Mouse (Mus musculus) midbrain, embryonic 11.5 days (tissue): ENCODE data around the gene Agl. TPM values are rescaled to one million over a fixed set of nuclear protein-coding genes. Genes with fewer than 3 reads are reported as not detected.

ENCODE experiments used
- ATAC-seq: fragments of 200-750 bp; cut with Nextera tagmentation; 2 replicates; pipeline ENCODE4 v1.8.0; 2017; ENCODE audit warnings: moderate TSS enrichment, moderate library complexity; ENCODE audit not compliant: low FRiP score
- DNase-seq: peaks from one replicate; pipeline ENCODE4 v3.0.0; 2015; ENCODE audit warnings: low spot score; ENCODE audit errors: missing footprints
- H3K27ac ChIP-seq: fragments of 300-500 bp; sonication (generic); 2 replicates; pipeline ENCODE4 v1.5.1; 2014; ENCODE audit warnings: low read depth, low read length
- H3K27me3 ChIP-seq: fragments of 300-500 bp; sonication (generic); 2 replicates; pipeline ENCODE4 v1.6.1; 2014; ENCODE audit warnings: mild to moderate bottlenecking, low read length, moderate library complexity, mixed read lengths; ENCODE audit not compliant: control insufficient read depth, insufficient read depth
- H3K36me3 ChIP-seq: fragments of 300-500 bp; sonication (generic); 2 replicates; pipeline ENCODE4 v1.6.1; 2014; ENCODE audit warnings: mild to moderate bottlenecking, low read length, moderate library complexity, mixed read lengths; ENCODE audit not compliant: control insufficient read depth, insufficient read depth
- H3K4me1 ChIP-seq: fragments of 300-500 bp; sonication (generic); 2 replicates; pipeline ENCODE4 v1.6.1; 2014; ENCODE audit warnings: low read length; ENCODE audit not compliant: control insufficient read depth, insufficient read depth
- H3K4me2 ChIP-seq: fragments of 300-500 bp; sonication (generic); 2 replicates; pipeline ENCODE4 v1.6.1; 2014; ENCODE audit warnings: mild to moderate bottlenecking, moderate library complexity
- H3K4me3 ChIP-seq: fragments of 300-500 bp; sonication (generic); 2 replicates; pipeline ENCODE4 v1.5.1; 2014; ENCODE audit warnings: low read depth, low read length
- H3K9ac ChIP-seq: fragments of 300-500 bp; sonication (generic); 2 replicates; pipeline ENCODE4 v1.6.1; 2014; ENCODE audit warnings: low read length
- H3K9me3 ChIP-seq: fragments of 300-500 bp; sonication (generic); 2 replicates; pipeline ENCODE4 v1.6.1; 2016; ENCODE audit warnings: low read length; ENCODE audit not compliant: control insufficient read depth
- WGBS: fragments of 180-500 bp; shearing (Covaris S2); extraction: QIAGEN DNeasy Blood & Tissue Kit; methylation state at CpG from one replicate; pipeline ENCODE4 v1.1.7; 2014; 5-methylcytosine and 5-hydroxymethylcytosine counted together
- polyA plus RNA-seq: library from polyadenylated mRNA; unstranded; fragments of >200 nt; fragmentation: Nextera tagmentation; extraction: Ambion mirVana; gene quantifications from 2 replicates; pipeline ENCODE4 v1.2.1, GENCODE M21; 2014

The Agl gene
- polyA plus RNA-seq, 1 experiment from 2014 or later = 14.1 TPM

GRCm38 (mm10) chr3:116805866-116806265, 2.1 kb downstream of the Agl start:
- no peak overlapping the region for H3K27ac ChIP-seq
- H3K4me3 ChIP-seq = no peak overlapping the region
- H3K4me1 ChIP-seq = peaks cover 4% of the 10 kb centered on the region; the same call in 1 of the 2 replicates
- no peaks in the 10 kb centered on the region for H3K36me3 ChIP-seq
- H3K9me3 ChIP-seq = no peaks in the 10 kb centered on the region
- no peaks in the 10 kb centered on the region for H3K27me3 ChIP-seq
- DNase-seq (no peak), ATAC-seq (no peak)
- WGBS = 94% methylated on average over 3 of the region's 3 CpGs
- no peak overlapping the region for H3K9ac ChIP-seq
- no peak overlapping the region for H3K4me2 ChIP-seq

DNA sequence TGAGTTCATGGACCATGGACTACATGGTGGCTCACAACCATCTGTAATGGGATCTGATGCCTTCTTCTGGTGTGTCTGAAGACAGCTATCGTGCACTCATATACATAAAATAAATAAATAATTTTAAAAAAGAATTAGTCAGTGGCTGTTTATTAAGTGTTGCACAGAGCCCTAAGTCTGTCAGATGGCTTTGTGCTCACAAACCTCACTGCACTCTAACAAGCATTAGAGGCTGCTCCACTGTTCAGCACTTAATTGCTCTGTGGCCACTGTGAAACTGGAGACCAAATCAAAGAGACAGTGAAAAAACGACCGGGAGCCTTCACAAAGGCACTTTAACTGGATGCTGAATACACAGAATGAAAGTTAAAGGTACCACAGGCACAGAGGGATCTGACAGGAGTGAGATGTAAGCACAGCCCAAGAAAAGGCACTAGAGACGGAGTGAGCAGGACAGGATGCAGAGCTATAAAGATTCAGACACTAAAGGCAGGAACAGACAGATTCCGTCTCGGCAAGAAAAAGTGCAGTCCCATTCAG, 3.1 kb downstream of the Agl start:
- ATAC-seq = no peak

GRCm38 (mm10) chr3:116801755-116802154, 6.2 kb downstream of the Agl start:
- no peak overlapping the region for H3K27ac ChIP-seq
- no peak overlapping the region for H3K4me3 ChIP-seq
- DNase-seq (no peak), ATAC-seq (no peak)
- no peaks in the 10 kb centered on the region for H3K9me3 ChIP-seq
- no peaks in the 10 kb centered on the region for H3K27me3 ChIP-seq
- no peak overlapping the region for H3K9ac ChIP-seq
- no peaks in the 10 kb centered on the region for H3K36me3 ChIP-seq
- H3K4me1 ChIP-seq = no peaks in the 10 kb centered on the region
- WGBS = 83% methylated on average over 8 of the region's 8 CpGs
- no peak overlapping the region for H3K4me2 ChIP-seq

More for the DNA sequence above, 3.1 kb downstream of the Agl start:
- Histone ChIP-seq H3K9ac (no peak overlapping the region), H3K27me3 (no peaks in the 10 kb centered on the region), H3K9me3 (no peaks in the 10 kb centered on the region), H3K4me2 (no peak overlapping the region), H3K27ac (no peak overlapping the region), H3K36me3 (no peaks in the 10 kb centered on the region), H3K4me3 (no peak overlapping the region), H3K4me1 (peaks cover 4% of the 10 kb centered on the region; the same call in 1 of the 2 replicates)
- no peak for DNase-seq
- 72% methylated on average over 6 of the region's 6 CpGs for WGBS

DNA sequence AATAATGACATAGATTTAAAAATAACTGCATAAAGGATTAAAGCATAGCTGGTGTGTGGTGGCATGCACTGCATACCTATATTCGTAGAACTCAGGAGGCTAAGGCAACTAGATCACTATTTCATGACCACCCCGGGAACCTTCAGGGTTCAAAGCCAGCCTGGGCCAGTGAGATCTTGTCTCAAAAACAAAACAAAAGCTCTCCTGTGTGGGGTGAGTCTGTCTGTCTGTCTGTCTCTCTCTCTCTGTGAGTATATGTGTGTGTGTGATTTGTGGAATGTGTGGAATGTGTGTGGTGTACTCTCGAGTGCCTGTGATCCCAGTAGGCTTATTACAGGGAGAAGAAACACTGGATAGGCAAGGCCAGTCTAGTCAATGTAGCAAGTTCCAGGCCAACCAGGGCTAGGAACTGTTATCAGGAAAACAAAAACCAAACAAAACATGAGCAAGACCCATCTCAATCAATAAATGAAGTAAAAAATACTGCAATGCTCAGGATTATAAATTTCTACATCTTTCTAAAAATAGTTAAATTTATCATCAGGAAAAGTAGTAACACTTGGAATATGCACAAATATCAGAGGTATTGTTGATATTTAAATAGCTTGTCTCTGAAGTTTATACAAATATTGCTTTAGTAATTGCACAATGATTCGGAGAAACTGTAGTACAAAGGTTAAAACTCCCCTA, 9.0 kb downstream of the Agl start:
- Histone ChIP-seq H3K4me3 (no peak overlapping the region), H3K27me3 (no peaks in the 10 kb centered on the region), H3K4me1 (no peaks in the 10 kb centered on the region), H3K9me3 (no peaks in the 10 kb centered on the region), H3K36me3 (no peaks in the 10 kb centered on the region), H3K4me2 (no peak overlapping the region), H3K27ac (no peak overlapping the region), H3K9ac (no peak overlapping the region)
- no peak for ATAC-seq
- no peak for DNase-seq
- 82% methylated on average over 4 of the region's 4 CpGs for WGBS

DNA sequence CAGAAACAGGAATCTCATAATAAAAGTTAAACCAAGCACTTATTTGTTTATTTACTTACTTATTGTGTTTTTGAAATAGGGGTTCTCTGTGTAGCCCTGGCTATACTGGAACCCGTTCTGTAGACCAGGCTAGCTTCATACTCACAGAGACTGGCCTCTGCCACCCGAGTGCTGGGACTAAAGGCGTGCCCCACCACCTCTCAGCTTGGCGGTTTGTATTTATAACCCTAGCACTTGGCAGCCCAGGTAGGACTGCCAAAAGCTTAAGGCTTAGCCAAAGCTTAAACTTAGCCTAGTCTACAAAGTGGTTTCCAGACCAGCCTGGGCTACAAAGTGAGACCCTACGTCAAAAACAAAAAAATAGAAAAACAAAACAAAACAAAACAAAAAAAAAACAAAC, 19.1 kb downstream of the Agl start:
- no peaks in the 10 kb centered on the region; the same call in none of the 2 replicates for H3K36me3 ChIP-seq
- H3K27ac ChIP-seq = no peak overlapping the region
- 87% methylated on average over 5 of the region's 5 CpGs for WGBS
- ATAC-seq (no peak), DNase-seq (no peak)
- H3K4me1 ChIP-seq = no peaks in the 10 kb centered on the region
- H3K4me2 ChIP-seq = no peak overlapping the region
- no peaks in the 10 kb centered on the region for H3K9me3 ChIP-seq
- H3K4me3 ChIP-seq = no peak overlapping the region
- H3K27me3 ChIP-seq = no peaks in the 10 kb centered on the region
- no peak overlapping the region for H3K9ac ChIP-seq

DNA sequence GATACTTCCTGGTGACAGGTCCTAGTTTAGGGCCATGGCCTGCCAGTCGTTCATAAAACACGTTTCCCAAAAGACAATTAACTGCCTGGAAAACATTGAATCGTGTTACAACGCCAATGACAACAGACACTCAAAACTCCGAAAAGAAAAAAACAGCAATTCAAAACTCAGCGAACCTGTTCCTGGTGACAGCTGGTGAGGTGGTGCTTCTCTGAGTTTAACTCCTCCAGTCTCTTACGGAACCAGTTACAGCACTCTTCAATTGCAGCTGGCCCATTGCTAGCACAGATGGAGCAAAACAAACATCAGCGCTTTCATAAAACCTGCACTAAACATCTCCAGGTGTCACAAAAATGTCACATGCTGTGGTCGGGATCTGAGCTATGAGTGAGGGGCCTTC, 21.4 kb downstream of the Agl start:
- Histone ChIP-seq H3K9ac (no peak overlapping the region), H3K4me2 (no peak overlapping the region), H3K27me3 (no peaks in the 10 kb centered on the region), H3K9me3 (no peaks in the 10 kb centered on the region), H3K36me3 (no peaks in the 10 kb centered on the region; the same call in none of the 2 replicates), H3K27ac (no peak overlapping the region), H3K4me1 (no peaks in the 10 kb centered on the region), H3K4me3 (no peak overlapping the region)
- 87% methylated on average over 9 of the region's 9 CpGs for WGBS
- no peak for DNase-seq
- ATAC-seq = no peak

DNA sequence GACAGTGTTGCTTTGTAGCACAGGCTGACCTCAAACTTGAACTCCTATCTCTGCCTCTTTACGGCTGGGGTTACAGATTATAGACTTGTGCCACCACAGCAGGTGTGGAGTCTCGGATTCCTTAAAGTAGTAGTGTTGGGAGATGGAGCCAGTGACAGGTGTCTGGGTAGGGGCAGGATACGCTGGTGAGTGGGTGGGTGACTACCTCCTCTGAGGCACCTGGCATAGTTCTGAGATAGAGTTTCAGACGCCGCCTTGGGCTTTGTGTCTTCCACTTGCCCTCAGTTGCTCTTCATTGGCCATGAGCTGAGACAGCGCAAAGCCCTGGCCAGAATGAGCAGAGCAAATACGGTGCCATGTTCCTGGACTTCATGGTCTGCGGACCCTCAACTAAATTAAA, 22.1 kb downstream of the Agl start:
- DNase-seq (no peak), ATAC-seq (no peak)
- Histone ChIP-seq H3K9me3 (no peaks in the 10 kb centered on the region), H3K4me2 (no peak overlapping the region), H3K27me3 (no peaks in the 10 kb centered on the region), H3K27ac (no peak overlapping the region), H3K36me3 (no peaks in the 10 kb centered on the region; the same call in none of the 2 replicates), H3K4me1 (no peaks in the 10 kb centered on the region), H3K9ac (no peak overlapping the region), H3K4me3 (no peak overlapping the region)
- 94% methylated on average over 8 of the region's 8 CpGs for WGBS

DNA sequence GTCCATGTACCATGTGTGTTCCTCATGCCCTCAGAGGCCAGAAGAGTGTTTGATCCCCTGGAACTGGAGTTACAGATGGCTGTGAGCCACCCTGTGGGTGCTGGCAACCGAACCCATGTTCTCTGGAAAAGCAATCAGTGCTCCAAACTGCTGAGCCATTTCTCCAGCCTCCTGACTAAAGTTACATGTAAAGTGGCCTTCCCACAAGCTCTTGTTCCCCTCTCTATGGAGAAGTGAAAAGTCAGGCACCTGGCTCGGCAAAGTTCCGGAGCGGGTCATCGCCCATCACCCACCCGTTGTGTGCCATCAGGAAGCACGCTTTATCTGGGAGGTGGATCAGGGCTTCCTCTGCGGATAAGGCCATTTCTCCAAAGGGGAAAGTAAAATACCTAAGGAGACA, 23.2 kb downstream of the Agl start:
- Histone ChIP-seq H3K27me3 (no peaks in the 10 kb centered on the region), H3K9ac (no peak overlapping the region), H3K9me3 (no peaks in the 10 kb centered on the region), H3K36me3 (peaks cover 3% of the 10 kb centered on the region), H3K27ac (no peak overlapping the region), H3K4me2 (no peak overlapping the region), H3K4me1 (no peaks in the 10 kb centered on the region), H3K4me3 (no peak overlapping the region)
- ATAC-seq (no peak), DNase-seq (no peak)
- 89% methylated on average over 8 of the region's 8 CpGs for WGBS

GRCm38 (mm10) chr3:116784290-116784689, 23.7 kb downstream of the Agl start:
- 94% methylated on average over 12 of the region's 12 CpGs for WGBS
- Histone ChIP-seq H3K9me3 (no peaks in the 10 kb centered on the region), H3K9ac (no peak overlapping the region), H3K27me3 (no peaks in the 10 kb centered on the region), H3K36me3 (peaks cover 3% of the 10 kb centered on the region), H3K4me3 (no peak overlapping the region), H3K27ac (no peak overlapping the region), H3K4me2 (no peak overlapping the region), H3K4me1 (no peaks in the 10 kb centered on the region)
- no peak for DNase-seq
- no peak for ATAC-seq
